Mouse (Mus musculus): ENCODE measurements around the gene Gm20708. TPM values are rescaled to one million over a fixed set of nuclear protein-coding genes. Genes with fewer than 3 reads are reported as not detected.
"Not testable (repeated sequence)": the region's sequence is repeated elsewhere in the genome, so short reads cannot be mapped to it uniquely, and the experiment has no call there.

Gm20708 gene
- total and polyA plus RNA-seq, 3 experiments, result 0.08 to 1.0 (median 0.59) TPM

DNA sequence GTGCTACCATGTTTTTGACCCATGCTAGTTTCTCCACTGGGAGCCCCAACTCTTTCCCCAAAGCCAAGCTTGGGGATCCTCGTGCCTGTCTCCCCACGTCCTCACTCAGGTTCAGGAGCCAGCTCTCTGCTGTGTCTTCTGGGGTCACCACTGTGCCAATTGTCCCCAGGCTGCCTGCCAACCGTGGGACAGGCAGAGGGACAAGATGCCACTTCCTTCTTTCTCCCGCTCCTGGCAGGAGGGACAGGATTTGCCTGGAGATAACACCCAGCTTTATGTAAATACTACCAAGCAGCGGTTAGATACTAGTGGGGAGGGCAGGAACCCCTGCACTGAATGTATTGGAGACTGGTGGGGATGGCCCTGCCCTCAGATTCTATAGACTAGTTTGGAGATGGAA is 4.4 kb downstream of the Gm20708 start:
- DNase-seq, result no peak

DNA sequence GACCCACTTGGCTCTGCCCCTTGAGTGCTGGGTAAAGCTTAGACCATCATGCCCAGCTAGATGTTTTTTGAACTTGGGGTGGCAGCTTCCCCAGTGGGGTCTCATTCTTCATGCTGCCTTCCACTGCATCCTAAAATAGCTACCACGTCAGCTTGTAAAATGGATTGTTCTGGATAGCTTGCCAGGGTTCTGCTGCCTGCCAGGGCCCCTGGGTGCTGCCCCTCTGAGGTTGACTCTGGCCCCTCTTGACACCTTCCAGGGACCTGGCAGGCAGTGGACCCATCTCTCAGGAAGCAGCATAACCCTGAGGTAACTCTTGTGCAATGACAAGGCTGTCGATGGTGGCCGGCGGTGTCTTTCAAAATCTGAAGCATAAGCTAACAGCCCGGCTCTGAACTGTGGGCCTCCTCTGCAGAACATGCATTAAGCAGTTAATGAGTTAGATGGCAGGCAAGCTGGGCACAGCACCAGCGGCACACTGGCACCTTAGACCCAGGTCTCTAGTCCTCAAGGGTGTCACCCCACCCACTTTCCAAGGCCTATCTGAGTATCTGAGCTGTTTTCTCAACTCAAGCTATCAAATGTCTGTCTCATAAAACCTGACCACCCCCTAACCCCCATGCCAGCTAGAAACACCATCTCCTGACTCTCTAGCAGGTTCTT is 5.4 kb downstream of the Gm20708 start:
- no peak for DNase-seq

DNA sequence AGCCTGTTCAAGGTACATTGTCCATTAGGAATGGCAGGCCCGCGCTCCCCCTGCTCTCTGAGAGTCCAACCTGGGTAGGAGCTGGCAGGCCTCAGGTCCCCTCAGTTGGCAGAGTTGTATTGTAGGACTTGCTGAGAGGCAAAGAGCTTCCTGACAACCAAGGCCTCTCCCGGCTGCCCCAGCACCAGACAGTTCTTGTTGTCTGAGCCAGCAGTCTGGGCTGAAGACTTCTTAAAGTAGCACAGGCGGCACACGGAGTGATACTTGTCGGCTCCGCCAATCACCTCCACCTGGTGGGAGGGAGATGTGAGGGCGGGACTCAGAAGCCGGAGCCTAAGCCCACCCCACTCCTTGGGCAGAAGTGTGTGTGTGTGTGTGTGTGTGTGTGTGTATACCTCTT is 6.4 kb downstream of the Gm20708 start:
- DNase-seq, result not testable (repeated sequence)

DNA sequence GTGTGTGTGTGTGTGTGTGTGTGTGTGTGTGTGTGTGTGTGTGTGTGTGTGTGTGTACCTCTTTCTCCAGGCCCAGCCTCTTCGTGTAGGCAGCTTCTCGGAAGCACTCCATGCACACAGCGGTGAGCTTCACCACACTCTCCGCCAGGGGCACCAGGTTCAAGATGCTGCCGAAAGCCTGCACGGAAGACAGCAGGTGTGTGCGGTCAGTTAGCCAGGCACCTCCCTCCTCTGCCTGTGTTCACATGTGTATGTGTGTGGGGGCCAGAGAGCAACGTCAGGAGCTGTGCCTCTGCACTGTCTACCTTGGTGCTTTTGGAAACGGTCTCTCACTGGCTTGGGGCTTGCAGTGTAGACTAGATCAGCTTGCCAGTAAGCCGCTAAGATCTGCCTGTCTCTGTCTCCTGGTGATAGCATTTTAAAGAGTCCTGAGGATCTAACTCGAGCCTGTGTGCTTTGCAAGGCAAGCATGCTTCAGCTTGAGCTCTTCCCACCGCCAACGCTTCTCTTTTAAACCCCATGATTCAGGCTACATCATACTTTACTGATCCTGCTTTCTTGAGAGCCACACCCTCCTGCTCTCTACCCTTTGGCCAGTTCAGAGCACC is 7.0 kb downstream of the Gm20708 start:
- no peak for DNase-seq

DNA sequence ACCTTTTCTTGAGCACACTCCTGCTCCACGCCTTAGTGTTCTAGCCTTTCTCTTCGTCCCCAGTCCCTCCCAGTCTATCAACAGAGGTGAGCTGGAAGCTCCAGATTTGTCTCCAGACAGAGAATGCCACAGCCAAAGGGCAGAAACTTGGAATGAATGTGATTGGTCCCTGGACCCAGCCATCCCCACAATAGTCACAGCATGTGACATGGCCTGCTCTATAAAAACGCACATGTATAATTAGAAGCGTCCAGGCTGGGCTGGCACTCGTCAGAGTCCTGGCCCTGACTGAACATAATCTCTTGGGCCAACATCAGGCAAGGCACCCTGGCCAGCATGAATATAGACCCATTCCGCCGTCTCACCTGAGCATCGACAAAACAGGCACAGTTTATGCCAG is 9.6 kb downstream of the Gm20708 start:
- no peak for DNase-seq

DNA sequence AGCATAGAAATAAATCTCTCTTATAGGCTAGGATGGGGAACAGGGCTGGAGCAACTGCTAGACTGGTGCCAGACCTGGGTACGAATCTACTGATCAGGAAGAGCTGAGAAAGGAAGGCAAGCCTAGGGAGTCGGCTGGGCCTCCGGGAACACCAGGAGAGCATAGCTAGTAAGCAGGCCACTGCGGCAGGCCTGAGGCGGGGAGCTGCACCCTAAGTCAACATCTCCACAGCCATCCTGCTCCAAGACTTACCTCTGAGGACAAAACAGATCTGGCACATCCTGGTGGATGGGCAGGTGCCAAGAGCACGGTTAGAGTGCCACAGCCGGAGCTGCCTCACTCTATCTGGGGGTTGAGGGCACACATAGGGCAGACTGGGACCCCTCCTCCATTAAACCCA is 10.7 kb downstream of the Gm20708 start:
- DNase-seq, result no peak

DNA sequence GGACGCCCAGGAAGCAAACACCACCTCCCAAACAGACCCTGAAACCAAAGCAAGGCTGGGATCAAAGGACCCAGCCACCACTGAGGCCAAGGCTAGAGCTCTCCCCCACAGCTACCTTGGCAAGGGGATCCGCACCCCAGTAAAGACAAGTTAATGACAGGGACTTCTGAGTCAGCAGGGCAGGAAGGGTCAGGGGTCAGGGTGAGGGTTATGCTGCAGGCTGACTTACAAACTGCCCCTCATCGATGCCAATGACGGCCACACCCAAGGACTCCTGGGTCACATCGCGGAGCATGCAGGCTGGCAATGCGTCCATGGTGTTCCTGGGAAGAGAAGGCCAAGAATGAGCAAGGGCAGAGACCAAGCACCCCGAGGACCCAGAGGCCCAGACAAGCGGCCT is 12.4 kb downstream of the Gm20708 start:
- peak; percentile 78 for DNase-seq

DNA sequence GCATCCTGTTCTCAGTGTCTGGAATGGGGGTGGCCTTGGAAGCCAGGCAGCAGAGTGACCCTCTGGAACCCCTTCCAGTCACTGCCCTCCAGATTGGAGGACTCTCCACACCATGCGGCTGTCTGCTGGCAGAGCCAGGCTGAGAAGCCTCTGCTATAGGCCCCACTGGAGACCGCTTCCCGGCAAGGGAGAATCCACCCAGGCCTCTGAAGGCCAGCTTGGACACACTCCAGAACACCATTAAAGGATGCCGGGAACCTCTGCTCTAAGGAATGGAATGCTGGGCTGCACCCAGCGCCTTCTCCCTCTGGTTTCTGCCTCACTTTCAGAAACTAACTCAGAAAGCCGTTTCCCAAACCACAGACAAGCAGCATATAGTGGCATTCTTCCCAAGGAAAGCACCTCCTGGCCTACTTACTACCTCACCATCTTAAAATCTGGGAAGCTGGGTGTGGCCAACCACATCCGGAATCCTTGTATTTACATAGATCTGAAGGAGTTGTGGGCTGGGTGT is 13.3 kb downstream of the Gm20708 start:
- no peak for DNase-seq

DNA sequence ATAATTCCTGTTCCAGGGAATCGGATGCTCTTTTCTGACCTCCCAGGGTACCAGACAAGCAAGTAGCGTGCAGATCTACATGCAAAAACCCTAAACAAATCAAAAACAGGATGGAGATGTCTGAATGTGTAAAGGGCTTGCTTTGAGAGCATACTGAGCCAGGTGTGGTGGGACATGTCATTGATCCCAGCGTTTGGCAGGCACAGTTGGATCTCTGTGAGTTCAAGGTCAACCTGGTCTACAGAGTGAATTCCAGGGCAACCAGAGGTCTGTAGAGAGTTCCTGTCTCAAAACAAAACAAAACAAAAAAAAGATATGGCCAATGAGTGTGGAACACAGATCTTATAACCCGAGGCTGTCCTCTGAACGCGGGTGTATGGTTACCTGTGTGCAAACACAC is 13.9 kb downstream of the Gm20708 start:
- DNase-seq, result no peak

DNA sequence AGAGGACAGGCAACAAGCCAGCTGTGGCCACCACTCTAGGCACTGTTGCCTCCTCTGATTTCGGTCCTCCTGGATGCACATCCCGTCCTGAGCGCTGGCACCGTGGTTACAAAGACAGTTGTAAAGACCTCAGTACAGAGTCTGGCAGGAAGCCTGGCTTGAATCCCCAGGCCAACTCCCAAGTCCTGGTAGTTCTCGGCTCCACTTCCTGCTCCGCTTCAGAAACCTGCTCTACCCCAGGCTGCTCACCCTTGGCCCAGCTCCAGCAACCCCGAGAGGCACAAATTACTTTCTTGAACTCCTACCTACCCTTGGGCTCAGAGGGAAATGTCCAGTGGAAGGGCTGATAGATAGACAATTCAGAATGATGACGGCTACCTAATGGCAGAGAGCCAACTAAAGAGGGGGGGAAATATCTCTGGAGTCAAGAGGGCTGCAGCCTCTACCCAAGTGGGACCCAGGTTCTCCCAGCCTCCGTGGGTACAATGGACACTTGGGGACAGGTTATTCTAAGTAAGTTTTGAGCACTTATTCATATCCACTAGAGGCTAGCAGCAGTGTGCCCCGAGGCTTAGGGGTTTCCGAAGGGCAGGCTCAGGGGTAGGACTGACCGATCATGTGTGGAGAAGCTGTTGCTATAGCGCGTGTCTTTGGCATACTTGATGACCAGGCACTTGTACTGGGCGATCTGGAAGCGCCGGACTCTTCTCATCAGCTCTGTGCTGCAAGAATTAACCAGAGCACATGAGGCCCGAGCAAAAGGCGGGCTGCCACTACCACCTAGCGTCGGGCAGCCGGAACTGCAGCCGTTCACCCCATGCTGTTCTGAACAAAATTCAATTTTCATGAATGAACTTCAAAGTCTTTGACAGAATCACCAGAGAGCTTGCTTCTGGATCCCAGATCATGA is 14.8 kb downstream of the Gm20708 start:
- DNase-seq, result peak; percentile 84

DNA sequence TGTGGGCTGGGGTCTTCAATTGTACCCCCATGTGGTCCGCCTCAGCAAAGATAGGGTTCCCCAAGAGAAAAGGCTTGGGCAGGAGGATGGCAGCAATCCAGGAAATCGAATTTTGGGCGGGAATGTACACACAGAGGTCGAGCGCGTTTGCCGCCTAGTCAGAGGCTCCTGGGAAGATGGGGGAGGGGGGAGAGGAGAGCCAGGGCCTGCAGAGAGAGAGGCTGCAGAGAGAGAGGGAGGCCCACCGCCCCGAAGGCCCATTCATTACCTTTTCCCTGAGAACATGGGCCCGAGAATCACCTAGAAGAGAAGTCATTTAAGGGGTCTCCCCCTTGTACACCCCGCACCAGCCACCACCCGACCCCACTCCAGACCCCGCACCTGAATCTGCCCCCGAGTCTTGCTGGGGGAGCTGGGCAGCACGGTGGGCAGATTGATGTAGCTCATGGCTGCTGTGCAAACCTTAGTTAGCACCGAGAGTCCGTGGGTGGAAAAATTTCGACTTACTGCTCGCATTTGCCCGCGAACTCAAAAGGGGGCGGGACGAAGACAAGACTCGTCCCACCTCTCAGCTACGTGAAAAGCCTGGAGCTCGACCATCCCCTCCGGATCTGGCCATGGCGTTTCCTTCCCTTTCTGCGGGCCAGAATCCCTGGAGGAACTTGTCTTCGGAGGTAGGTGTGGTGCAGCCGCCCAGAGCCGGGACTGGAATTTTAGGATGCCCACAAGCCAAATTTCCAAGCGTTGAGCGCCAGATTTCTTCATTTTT is 16.0 kb downstream of the Gm20708 start, which contains the start of the genes Afmid and Tk1:
Gene Afmid (plus strand): TSS at position 592 of the 769 bp plus-strand sequence.
Gene Tk1 (minus strand): TSS at position 760 of the 769 bp plus-strand sequence.
- DNase-seq, result peak; percentile 77

DNA sequence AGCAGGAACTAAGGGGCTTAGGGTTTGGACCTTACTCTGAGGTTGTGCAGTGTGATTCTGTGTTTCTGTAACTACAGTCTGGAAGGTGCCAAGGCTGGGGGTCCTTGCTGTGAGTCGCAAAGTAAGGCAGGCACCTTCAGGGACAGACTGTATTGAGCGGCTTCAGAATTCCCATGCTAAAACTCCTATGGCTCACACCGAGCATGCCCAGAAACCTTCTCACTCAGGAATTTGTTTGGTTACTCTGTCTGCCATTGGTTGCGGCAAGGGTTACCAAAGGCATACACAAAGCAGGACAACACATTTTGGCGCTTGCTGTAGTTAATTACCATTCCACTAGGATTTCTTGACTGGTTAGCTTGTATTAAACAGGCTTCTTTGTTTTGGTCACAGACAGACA is 16.7 kb downstream of the Gm20708 start:
- DNase-seq, result peak; percentile 37

DNA sequence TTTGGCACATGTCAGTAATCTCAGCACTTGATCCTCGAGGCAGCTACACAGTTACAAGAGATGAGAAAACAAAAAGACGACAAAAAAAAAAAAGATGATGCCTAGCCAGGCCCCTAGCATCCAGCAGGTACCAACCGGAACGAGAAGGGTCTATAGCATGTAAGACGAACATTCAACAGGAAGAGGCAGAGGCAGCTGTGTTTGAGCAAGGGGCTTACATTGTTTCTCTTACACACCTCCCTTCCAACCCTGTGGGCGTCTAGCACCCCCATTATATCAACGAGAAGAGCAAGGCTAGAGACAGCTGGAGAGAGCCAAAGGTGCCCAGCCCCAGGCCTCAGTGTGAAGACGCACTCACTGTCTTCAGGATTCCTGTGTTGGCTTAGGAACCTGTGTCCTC is 17.4 kb downstream of the Gm20708 start:
- DNase-seq, result no peak

DNA sequence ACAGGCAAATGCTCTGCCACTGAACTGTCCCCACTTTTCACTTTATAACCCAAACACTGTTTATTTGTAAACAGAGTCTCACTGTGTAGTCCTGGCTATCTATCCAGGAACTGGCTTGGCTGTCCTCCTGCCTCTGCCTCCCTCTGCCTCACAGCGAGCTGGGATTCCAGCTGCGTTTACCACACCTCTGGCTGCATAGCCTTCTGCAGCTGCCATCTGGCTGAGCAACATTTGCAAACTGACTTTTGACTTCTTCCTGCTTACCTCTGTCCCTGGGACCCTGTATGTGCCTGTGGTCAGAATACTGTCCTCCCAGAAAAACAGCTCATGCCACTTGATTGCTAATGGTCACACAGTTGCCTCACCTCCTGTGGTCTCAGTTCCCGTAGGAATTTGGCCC is 17.9 kb downstream of the Gm20708 start:
- no peak for DNase-seq

DNA sequence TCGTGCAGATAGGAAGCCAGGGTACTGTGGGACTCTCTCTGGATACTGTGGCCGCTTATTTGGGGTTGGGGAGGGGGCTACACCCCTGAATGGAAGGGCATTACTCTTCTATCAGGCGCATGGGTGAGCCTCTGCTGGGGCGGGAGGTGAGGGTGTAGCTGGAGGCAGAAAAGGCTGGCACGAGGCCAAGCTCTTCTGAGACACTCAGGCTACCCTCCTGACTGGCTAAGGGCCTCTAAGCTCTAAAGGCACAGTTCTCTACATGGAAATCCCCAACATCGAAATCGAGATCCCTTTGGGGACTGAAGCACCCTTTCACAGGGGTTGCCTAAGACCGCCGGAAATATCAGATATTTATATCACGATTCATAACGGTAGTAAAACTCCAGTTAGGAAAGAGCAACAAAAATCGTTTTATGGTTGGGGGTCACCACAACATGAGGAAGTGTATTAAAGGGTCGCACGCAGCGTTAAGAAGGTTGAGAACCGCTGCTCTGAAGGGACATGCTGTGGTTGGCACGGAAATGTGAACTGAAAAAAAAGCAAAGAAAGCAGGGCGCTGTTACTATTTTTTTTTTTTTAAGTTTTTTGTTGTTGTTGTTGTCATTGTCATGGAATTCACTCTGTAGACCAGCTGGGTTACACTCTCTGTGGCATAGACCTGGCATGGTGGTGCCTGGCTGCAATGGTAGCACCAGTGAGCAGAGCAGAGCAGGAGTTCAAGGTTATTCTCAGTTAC is 18.9 kb downstream of the Gm20708 start:
- peak; percentile 37 for DNase-seq

DNA sequence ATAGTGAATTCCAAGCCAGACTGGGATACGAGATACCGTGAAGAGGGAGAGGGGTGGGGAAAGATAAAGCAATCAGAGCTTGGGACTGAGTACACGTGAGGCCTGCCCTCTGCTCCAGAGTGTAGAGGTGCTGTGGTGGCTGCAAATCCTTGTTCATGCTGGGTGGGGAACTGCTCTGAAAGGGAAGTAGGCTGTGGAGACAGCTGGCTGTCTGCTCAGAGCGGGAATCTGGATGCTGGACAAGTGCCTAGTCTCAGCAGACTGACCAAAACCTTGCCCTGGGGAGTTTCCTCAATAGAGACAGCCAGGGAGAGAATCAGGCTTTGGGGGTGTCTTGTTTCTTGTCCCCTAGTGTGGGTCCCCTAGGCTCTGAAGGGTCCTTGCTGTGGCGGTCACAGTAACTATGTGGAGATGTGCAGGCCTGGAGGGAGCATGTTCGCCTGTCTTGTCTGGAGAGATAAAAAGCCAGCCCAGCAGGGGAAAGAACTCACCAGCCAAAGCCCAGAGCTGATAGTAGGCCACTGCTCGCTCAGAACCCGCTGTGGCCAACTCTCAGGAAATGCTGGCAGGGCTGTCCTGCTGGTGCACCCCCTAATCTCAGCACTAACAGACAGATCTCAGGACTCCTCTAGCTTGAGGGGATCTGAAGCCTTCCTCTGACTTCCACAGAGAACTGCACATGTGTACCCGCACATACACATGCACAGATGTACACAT is 19.6 kb downstream of the Gm20708 start:
- peak; percentile 50 for DNase-seq

DNA sequence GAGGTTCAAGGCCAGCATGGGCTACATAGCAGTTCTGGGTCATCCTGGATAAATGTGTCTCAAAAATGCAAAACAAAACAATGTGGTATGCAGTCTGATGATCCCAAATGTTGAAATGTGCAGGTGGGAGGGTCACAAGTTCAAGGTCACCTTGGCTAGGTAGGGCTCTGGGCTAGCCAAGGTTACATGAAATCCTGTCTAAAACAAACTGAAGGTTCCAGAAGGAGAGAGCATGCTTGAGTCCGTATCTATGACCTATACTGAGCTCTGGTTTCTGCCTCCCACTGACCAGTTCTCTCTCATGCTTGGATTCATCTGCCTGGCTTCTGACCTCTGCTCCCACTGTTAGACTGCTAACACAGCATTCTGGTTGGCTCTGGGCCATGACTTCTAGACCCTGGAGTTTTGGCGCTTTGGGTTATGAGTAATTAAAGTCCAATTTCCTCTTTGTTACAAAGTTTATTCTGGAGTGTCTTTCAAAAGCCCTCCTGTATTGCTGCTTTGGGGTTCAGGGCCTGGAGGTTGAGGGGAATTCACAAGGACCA is 20.3 kb downstream of the Gm20708 start:
- peak; percentile 44 for DNase-seq

DNA sequence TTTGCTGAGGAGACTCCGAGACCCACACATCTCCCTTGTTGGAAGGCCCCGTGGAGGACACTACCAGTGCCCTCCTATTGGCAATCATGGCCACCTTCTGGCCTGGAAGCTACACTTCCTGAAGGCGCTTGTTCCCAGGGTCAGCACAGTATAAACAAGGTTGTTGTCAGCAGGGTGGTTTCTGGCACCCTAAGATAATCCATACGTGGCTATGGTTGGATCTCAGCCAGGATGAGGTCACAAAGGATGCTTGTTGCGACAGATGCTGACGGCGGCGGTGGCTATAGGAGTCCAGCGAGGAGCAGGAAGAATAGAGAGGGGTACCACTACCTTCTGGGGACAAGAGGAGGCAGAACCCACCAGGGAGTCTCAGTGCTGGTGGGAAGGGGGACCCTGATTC is 20.9 kb downstream of the Gm20708 start:
- no peak for DNase-seq

DNA sequence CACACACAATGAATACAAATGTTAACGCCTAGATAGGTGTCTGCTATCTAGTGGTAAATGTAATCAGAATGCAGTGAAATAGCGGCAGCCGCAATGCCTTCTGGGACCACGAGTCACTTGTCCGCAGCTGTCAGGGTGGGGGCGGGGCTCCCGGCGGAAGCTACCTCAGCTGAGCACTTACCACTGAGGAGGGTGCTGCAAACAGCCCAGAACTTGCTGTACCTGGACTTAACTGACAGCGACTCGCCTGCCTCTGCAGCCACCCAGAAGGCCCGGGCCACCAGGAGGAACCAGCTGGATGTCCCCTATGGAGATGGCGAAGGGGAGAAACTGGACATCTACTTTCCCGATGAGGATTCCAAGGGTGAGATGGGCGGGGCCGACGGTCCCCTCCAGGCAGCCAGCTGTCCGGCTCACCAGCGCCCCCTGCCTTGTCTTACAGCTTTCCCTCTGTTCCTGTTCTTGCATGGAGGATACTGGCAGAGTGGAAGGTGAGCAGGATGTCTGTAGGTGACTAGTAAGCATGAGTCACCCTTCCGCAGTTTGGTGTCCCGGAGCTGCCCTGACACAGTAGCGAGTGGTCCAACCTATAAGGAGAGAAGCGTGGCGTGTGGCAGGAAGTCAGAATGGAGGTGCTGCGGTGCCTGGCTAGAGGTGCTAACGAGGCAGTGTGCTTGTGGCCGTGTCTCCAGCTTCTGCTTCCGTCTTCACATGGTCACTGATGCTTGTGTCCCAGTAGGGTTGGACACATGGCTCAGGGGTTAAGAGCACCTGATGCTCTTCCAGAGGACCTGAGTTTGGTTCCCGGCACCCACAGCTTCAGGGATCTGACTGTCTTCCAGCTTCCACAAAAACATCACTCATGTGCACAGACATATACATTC is 22.9 kb downstream of the Gm20708 start:
- DNase-seq, result peak; percentile 65

Measured in adrenal gland, adult 2 months (tissue).